Mouse (Mus musculus): Measurements from ENCODE around the gene Repin1. TPM values are rescaled to one million over a fixed set of nuclear protein-coding genes. Genes with fewer than 3 reads are reported as not detected.
"Not testable (repeated sequence)": the region's sequence is repeated elsewhere in the genome, so short reads cannot be mapped to it uniquely, and the experiment has no call there.

Repin1 gene
- polyA plus RNA-seq, 1 experiment from 2014 or later, result 20.1 TPM

DNA sequence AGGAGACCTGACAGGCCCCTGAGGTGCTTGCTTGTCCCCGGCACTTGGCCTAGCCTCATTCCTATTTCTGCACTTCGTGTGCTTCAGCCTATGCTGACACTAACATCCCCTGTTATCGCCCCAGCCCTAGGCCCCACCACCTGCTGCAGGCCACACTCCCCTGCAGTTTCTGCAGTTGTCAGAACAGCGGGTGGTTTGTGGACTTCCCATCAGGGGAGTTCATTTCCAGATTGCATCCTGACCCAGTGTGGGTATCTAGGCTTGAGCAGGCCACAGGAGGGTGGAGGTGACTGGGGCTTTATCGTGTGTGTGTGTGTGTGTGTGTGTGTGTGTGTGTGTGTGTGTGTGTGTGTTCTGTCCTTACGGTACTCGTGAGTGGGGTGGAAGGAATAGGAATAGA lies 15.8 kb downstream of the Repin1 start:
- ATAC-seq (replicated peaks; ENCODE audit: low FRiP score), result peak; percentile 57
- H3K36me3 ChIP-seq (ENCODE audit: control insufficient read depth, insufficient read depth, low read length), result peaks cover 4% of the 10 kb centered on the region; the same call in 1 of the 2 replicates
- no peak overlapping the region for H3K9ac ChIP-seq (ENCODE audit: low read depth, low read length)
- no peaks in the 10 kb centered on the region for H3K9me3 ChIP-seq (ENCODE audit: control insufficient read depth, low read length)
- no peaks in the 10 kb centered on the region for H3K4me1 ChIP-seq (replicated peaks; ENCODE audit: control insufficient read depth, insufficient read depth, low read length)
- no peak for DNase-seq (ENCODE audit: low spot score)
- 55% methylated on average over 7 of the region's 7 CpGs for WGBS
- no peak overlapping the region for H3K4me2 ChIP-seq
- no peak overlapping the region for H3K4me3 ChIP-seq (ENCODE audit: low read depth, low read length)
- no peaks in the 10 kb centered on the region for H3K27me3 ChIP-seq (replicated peaks; ENCODE audit: control insufficient read depth, insufficient read depth, low read length)
- no peak overlapping the region for H3K27ac ChIP-seq (ENCODE audit: low read depth, low read length)

- Histone ChIP-seq H3K27me3 (replicated peaks; ENCODE audit: control insufficient read depth, insufficient read depth, low read length) (no peaks in the 10 kb centered on the region), H3K4me2 (no peak overlapping the region), H3K4me1 (replicated peaks; ENCODE audit: control insufficient read depth, insufficient read depth, low read length) (no peaks in the 10 kb centered on the region), H3K4me3 (ENCODE audit: low read depth, low read length) (no peak overlapping the region), H3K9me3 (ENCODE audit: control insufficient read depth, low read length) (no peaks in the 10 kb centered on the region), H3K27ac (ENCODE audit: low read depth, low read length) (no peak overlapping the region), H3K36me3 (ENCODE audit: control insufficient read depth, insufficient read depth, low read length) (peaks cover 4% of the 10 kb centered on the region; the same call in 1 of the 2 replicates), H3K9ac (ENCODE audit: low read depth, low read length) (no peak overlapping the region)
- WGBS, result 82% methylated on average over 3 of the region's 3 CpGs
- ATAC-seq (replicated peaks; ENCODE audit: low FRiP score), result no peak
- DNase-seq (ENCODE audit: low spot score), result no peak
Observed at GRCm38 (mm10) chr6:48610657-48611056, 17.0 kb downstream of the Repin1 start.

DNA sequence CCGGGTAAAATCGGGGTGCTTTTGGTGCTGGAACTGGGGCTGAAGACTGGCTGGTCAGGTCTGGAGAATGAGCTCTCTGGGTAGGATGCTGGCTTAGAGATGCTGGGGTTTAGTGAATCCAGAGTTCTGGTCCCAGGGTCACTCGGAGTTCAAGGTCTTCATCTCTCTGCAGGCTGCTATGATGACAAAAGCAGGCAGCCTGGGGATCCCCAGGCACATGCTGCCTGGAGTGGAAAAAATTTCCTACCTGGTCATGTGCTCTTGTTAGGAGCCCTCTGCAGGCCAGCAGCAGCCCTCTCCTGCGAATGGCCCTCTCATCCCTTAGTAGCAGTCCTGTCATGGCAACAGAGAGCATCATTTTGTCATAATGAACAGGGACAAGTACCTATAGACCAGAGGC lies 19.8 kb downstream of the Repin1 start:
- DNase-seq (ENCODE audit: low spot score) (no peak), ATAC-seq (replicated peaks; ENCODE audit: low FRiP score) (no peak)
- 83% methylated on average over 4 of the region's 4 CpGs for WGBS
- no peak overlapping the region for H3K4me2 ChIP-seq
- H3K27ac ChIP-seq (ENCODE audit: low read depth, low read length), result no peak overlapping the region
- no peaks in the 10 kb centered on the region for H3K4me1 ChIP-seq (replicated peaks; ENCODE audit: control insufficient read depth, insufficient read depth, low read length)
- no peaks in the 10 kb centered on the region for H3K9me3 ChIP-seq (ENCODE audit: control insufficient read depth, low read length)
- peaks cover 4% of the 10 kb centered on the region; the same call in 1 of the 2 replicates for H3K36me3 ChIP-seq (ENCODE audit: control insufficient read depth, insufficient read depth, low read length)
- no peak overlapping the region for H3K9ac ChIP-seq (ENCODE audit: low read depth, low read length)
- H3K4me3 ChIP-seq (ENCODE audit: low read depth, low read length), result no peak overlapping the region
- no peaks in the 10 kb centered on the region for H3K27me3 ChIP-seq (replicated peaks; ENCODE audit: control insufficient read depth, insufficient read depth, low read length)

GRCm38 (mm10) chr6:48614756-48615155 lies 21.1 kb downstream of the Repin1 start:
- Histone ChIP-seq H3K4me3 (ENCODE audit: low read depth, low read length) (no peak overlapping the region), H3K9me3 (ENCODE audit: control insufficient read depth, low read length) (no peaks in the 10 kb centered on the region), H3K9ac (ENCODE audit: low read depth, low read length) (no peak overlapping the region), H3K27me3 (replicated peaks; ENCODE audit: control insufficient read depth, insufficient read depth, low read length) (no peaks in the 10 kb centered on the region), H3K4me1 (replicated peaks; ENCODE audit: control insufficient read depth, insufficient read depth, low read length) (no peaks in the 10 kb centered on the region), H3K27ac (ENCODE audit: low read depth, low read length) (no peak overlapping the region), H3K36me3 (ENCODE audit: control insufficient read depth, insufficient read depth, low read length) (peaks cover 9% of the 10 kb centered on the region), H3K4me2 (no peak overlapping the region)
- no peak for DNase-seq (ENCODE audit: low spot score)
- 80% methylated on average over 5 of the region's 5 CpGs for WGBS
- ATAC-seq (replicated peaks; ENCODE audit: low FRiP score), result no peak

DNA sequence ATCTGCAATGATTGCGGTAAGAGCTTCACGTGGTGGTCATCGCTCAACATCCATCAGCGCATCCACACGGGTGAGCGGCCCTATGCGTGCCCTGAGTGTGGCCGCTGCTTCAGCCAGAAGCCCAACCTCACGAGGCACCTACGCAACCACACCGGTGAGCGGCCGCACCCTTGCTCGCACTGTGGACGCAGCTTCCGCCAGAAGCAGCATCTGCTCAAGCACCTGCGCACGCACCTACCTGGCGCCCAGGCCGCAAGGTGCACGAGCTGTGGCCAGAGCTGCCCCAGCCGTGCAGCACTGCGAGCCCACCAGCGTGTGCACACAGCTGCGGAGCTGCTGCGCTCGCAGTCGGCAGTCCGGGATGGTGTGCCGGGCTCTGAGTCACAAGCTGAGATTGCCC lies 26.3 kb downstream of the Repin1 start:
- Histone ChIP-seq H3K36me3 (ENCODE audit: control insufficient read depth, insufficient read depth, low read length) (peaks cover 11% of the 10 kb centered on the region), H3K27ac (ENCODE audit: low read depth, low read length) (no peak overlapping the region), H3K4me1 (replicated peaks; ENCODE audit: control insufficient read depth, insufficient read depth, low read length) (no peaks in the 10 kb centered on the region), H3K4me3 (ENCODE audit: low read depth, low read length) (no peak overlapping the region), H3K27me3 (replicated peaks; ENCODE audit: control insufficient read depth, insufficient read depth, low read length) (no peaks in the 10 kb centered on the region), H3K4me2 (no peak overlapping the region), H3K9me3 (ENCODE audit: control insufficient read depth, low read length) (no peaks in the 10 kb centered on the region), H3K9ac (ENCODE audit: low read depth, low read length) (no peak overlapping the region)
- DNase-seq (ENCODE audit: low spot score) (no peak), ATAC-seq (replicated peaks; ENCODE audit: low FRiP score) (no peak)
- WGBS, result 89% methylated on average over 30 of the region's 30 CpGs

DNA sequence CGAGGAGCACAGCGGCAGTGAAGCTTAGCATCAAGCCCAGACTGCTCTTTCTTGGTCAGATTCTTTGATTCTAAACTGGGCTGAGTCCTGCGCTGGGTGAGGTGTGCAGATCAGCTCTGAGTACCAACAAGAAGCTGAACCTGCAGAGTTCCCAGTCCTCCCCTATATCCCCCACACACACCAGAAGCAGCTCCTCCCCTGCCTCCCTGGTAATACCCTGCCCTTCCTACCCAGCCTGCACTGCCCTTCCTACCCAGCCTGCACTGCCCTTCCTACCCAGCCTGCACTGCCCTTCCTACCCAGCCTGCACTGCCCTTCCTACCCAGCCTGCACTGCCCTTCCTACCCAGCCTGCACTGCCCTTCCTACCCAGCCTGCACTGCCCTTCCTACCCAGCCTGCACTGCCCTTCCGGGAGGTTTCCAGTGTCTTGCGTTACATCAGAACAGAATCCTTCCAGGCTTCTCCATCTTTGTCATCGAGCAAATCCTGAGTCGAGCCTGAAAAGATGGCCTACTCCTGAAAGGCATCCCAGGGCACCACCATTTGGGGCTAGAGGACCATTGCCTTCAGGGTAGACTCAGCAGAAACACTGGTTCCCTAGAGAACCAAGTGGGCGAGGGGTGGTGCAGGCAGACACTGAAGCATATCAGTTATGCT lies 28.6 kb downstream of the Repin1 start:
- not testable (repeated sequence) for H3K4me1 ChIP-seq (replicated peaks; ENCODE audit: control insufficient read depth, insufficient read depth, low read length); H3K27ac ChIP-seq (ENCODE audit: low read depth, low read length); H3K9ac ChIP-seq (ENCODE audit: low read depth, low read length); H3K4me2 ChIP-seq; H3K27me3 ChIP-seq (replicated peaks; ENCODE audit: control insufficient read depth, insufficient read depth, low read length); DNase-seq (ENCODE audit: low spot score); H3K9me3 ChIP-seq (ENCODE audit: control insufficient read depth, low read length); ATAC-seq (replicated peaks; ENCODE audit: low FRiP score); H3K4me3 ChIP-seq (ENCODE audit: low read depth, low read length)
- 83% methylated on average over 8 of the region's 8 CpGs for WGBS
- H3K36me3 ChIP-seq (ENCODE audit: control insufficient read depth, insufficient read depth, low read length), result peaks cover 11% of the 10 kb centered on the region

- Histone ChIP-seq H3K4me1 (replicated peaks; ENCODE audit: control insufficient read depth, insufficient read depth, low read length) (no peaks in the 10 kb centered on the region), H3K9ac (ENCODE audit: low read depth, low read length) (no peak overlapping the region), H3K4me3 (ENCODE audit: low read depth, low read length) (no peak overlapping the region), H3K27ac (ENCODE audit: low read depth, low read length) (no peak overlapping the region), H3K27me3 (replicated peaks; ENCODE audit: control insufficient read depth, insufficient read depth, low read length) (peaks cover 12% of the 10 kb centered on the region), H3K9me3 (ENCODE audit: control insufficient read depth, low read length) (no peaks in the 10 kb centered on the region), H3K36me3 (ENCODE audit: control insufficient read depth, insufficient read depth, low read length) (peaks cover 11% of the 10 kb centered on the region), H3K4me2 (no peak overlapping the region)
- no peak for ATAC-seq (replicated peaks; ENCODE audit: low FRiP score)
- WGBS, result 29% methylated on average over 1 of the region's 1 CpGs
- no peak for DNase-seq (ENCODE audit: low spot score)
Observed at GRCm38 (mm10) chr6:48623460-48623859, 29.8 kb downstream of the Repin1 start.

- WGBS, result 41% methylated on average over 8 of the region's 8 CpGs
- Histone ChIP-seq H3K36me3 (ENCODE audit: control insufficient read depth, insufficient read depth, low read length) (no peaks in the 10 kb centered on the region), H3K27ac (ENCODE audit: low read depth, low read length) (no peak within 1 kb of the TSS), H3K9me3 (ENCODE audit: control insufficient read depth, low read length) (no peaks in the 10 kb centered on the region), H3K4me2 (peak within 1 kb of the TSS; percentile 72), H3K4me1 (replicated peaks; ENCODE audit: control insufficient read depth, insufficient read depth, low read length) (no peaks in the 10 kb centered on the region; the same call in 1 of the 2 replicates), H3K9ac (ENCODE audit: low read depth, low read length) (0 out of 2 replicates have a peak within 1 kb of the TSS, but pooled peaks have one; percentile 27), H3K27me3 (replicated peaks; ENCODE audit: control insufficient read depth, insufficient read depth, low read length) (peaks cover 28% of the 10 kb centered on the region), H3K4me3 (ENCODE audit: low read depth, low read length) (peak within 1 kb of the TSS; percentile 45)
- DNase-seq (ENCODE audit: low spot score) (no peak), ATAC-seq (replicated peaks; ENCODE audit: low FRiP score) (no peak)
Observed at GRCm38 (mm10) chr6:48626464-48626863, 32.8 kb downstream of the Repin1 start, which contains the start of gene AI854703. AI854703 (plus strand) TSS chr6:48626764.

DNA sequence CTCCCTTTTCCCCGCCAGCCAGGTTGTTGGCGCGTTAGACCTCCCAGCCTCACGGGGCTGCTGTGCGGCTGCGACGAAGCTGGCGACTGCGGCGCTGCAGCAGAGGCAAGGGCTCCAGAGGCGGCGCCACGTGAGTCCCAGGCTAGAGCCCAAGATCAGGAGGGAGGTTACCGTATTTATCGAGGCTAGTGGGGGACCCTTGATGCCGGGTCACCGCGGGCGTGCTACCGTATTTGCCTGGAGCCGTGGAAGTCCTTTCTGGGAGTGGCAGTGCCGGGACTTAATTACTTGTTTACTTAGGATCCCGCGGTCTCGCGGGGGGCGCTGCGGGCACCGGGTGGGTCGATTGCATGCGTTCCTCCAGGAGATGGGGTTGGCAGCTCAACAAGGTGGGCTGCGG lies 33.3 kb downstream of the Repin1 start:
- Histone ChIP-seq H3K4me1 (replicated peaks; ENCODE audit: control insufficient read depth, insufficient read depth, low read length) (no peaks in the 10 kb centered on the region; the same call in 1 of the 2 replicates), H3K4me3 (ENCODE audit: low read depth, low read length) (peak overlapping the region; percentile 45), H3K27me3 (replicated peaks; ENCODE audit: control insufficient read depth, insufficient read depth, low read length) (peaks cover 28% of the 10 kb centered on the region), H3K36me3 (ENCODE audit: control insufficient read depth, insufficient read depth, low read length) (no peaks in the 10 kb centered on the region), H3K27ac (ENCODE audit: low read depth, low read length) (no peak overlapping the region), H3K9me3 (ENCODE audit: control insufficient read depth, low read length) (no peaks in the 10 kb centered on the region), H3K9ac (ENCODE audit: low read depth, low read length) (0 out of 2 replicates have a peak overlapping the region, but pooled peaks have one; percentile 27), H3K4me2 (peak overlapping the region; percentile 72)
- peak; percentile 53 for DNase-seq (ENCODE audit: low spot score)
- WGBS, result under 1% methylated on average over 32 of the region's 32 CpGs
- no peak for ATAC-seq (replicated peaks; ENCODE audit: low FRiP score)

Measured in liver, embryonic 11.5 days (tissue).